Mouse (Mus musculus) liver, embryonic 14.5 days (tissue): Measurements from ENCODE around the gene Syne2.

Experiments used
- CTCF ChIP-seq: IDR thresholded peaks from 2 replicates; pipeline ENCODE4 v1.5.1; 2016; ENCODE audit warnings: antibody characterized with exemption, low read depth, control low read depth
- EP300 ChIP-seq: IDR thresholded peaks from 2 replicates; pipeline ENCODE4 v1.6.1; 2016; ENCODE audit warnings: antibody characterized with exemption, low read depth

DNA sequence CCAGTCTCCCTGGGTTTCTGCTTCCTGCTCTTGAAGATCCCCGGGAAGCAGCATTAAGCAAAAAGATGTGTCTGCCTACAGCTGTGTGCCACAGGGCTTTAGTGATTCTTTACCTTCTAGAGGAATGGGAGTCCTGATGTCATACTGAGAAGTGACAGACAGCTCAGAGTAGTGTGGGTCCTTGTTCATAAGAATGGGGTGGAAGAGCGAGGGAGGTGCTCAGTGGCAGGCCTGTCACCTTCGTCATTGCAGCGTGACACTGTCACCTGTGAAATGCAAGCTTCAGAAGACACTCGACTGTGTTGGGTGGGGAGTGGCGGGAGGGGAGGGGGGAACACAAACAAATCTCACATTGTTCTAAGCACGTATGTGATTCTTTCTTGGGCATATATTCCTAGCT is 23.2 kb downstream of the Syne2 start:
- TF ChIP-seq CTCF (no peak), EP300 (no peak)
